Mouse (Mus musculus) left cerebral cortex, postnatal 10 days (tissue): ENCODE data around the gene Rpl13a. TPM values are rescaled to one million over a fixed set of nuclear protein-coding genes. Genes with fewer than 3 reads are reported as not detected.

ENCODE experiments used
- DNase-seq, 2 experiments: peaks; one replicate each; pipeline ENCODE4 v3.0.0; 2021 to 2022; ENCODE audit warnings: low spot score in 2 of 2, mixed read lengths in 1 of 2; ENCODE audit errors: extremely low spot score in 1 of 2
- intact Hi-C: fragments of 180-260 bp; cut with DNase I; formaldehyde crosslinking; loops from one replicate; pipeline ENCODE4 v1.15.1; 2025
- microRNA-seq: library from miRNA; unstranded; fragments of <30 nt; microRNA quantifications from one replicate; pipeline ENCODE4 v1.2.0, GENCODE M21; 2022
- total RNA-seq, 2 experiments: library from RNA; stranded (reverse); gene quantifications; 2 replicates each; pipeline ENCODE4 v1.2.3; 2021

Rpl13a gene
- total RNA-seq, 2 experiments from 2014 or later: 739 TPM

DNA sequence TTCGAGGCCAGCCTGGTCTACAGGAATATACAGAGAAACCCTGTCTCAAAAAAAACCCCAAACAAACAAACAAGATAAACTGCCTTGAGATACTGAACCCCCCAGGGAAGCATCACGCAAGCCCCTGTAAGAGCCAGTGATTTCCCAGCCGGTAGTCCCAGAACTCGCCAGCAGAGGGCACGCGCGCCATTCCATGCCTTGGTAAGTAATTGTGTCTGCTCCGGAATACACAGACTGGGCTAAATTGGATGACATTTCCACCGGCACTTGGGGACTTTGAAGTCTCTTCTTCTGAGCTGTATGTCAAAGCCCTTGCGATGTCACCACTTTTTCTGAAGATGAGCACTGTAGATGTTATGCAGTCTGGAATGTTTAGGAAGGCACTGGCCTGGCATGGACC is 48.7 kb downstream of the Rpl13a start:
- intact Hi-C loops: loop anchor here (5.0 kb wide), 2 partner anchors 47 to 117 kb away; partner anchors contain the start of gene Rpl13a
- peak; percentile 85 to 89 for DNase-seq

DNA sequence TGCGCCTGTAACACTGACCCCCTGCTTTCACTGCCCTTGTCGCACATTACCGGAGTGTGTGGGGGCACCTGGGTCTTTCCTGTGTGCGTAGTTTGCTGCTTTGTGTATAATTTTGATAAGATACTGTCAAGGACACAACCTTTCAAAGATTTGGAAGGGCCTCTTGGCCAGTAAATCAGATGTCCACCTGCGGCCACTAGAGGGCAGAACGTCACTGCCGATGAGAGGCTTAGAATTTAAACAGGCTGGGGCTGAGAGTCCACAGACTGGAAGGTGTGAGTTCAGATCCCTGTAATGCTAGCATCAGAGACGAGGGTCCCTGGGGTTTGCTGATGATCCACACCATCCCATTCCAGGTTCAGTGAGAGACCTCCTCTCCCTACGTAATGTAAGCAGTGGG is 50.0 kb downstream of the Rpl13a start:
- intact Hi-C loops: no loop called here

DNA sequence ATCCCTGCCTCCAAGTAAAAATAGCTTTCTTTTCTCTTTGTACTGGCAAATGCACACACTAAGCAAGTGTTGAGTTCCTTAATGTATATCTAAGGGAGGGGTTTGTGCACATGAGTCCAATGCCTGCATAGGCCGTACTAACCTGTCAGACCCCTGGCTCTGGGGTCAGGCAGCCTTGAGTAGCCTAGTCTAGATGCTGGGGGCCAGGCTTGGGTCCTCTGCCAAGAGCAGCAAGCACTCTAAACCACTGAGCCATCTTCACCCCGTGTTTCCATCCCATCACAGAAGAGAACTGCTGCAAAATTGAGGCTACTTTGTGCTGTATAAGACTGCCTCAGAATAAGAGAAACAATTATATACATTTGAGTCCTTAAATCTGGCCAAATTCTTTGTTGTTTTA is 50.7 kb downstream of the Rpl13a start:
- intact Hi-C loops: no loop called here
- DNase-seq: no peak

More for the DNA sequence above, 50.0 kb downstream of the Rpl13a start:
- peak in 1 of 2 experiments; percentile 80 for DNase-seq

DNA sequence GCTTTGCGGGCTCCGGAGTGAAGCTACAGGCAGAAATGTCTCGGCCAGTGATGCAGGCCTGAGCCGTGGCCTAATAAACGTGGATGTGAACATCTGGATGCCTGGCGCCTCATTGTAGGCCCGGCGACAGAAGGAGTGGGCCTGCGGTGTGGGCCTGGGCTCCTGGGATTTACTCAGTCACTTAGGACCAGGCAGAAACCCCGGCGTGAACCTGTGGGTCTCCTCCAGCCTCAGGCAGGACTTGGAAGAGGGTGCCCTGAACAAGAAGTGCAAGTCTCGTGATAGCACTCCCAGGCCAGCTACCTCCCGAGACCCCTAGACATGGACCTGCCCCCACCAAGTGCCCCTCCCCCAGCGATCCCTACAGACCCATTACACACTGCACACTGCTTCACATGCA is 51.2 kb downstream of the Rpl13a start:
- intact Hi-C loops: no loop called here
- DNase-seq: peak in 1 of 2 experiments; percentile 37

DNA sequence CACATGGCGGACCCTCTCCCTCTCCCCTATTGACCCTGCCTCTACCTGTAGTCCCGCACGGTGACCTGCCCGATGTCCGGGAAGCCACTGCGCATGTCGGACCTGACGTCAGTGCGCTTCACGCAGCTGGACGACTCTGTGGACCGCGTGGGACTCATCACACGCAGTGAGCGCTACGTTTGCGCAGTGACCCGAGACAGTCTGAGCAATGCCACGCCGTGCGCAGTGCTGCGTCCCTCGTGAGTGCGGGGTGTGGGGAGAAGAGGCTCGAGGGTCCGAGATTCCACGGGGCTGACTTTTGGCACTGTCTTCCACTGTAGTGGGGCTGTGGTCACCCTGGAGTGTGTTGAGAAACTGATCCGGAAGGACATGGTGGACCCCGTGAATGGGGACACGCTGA is 52.1 kb downstream of the Rpl13a start:
- DNase-seq: peak in 1 of 2 experiments; percentile 36
- intact Hi-C loops: no loop called here

Small RNA genes within 50 kb of the gene (microRNA-seq; reads per million reads assigned to microRNA genes)
- 736 reads per million, percentile 74 among the genes with 10 or more reads in this experiment for gene Mir150
- gene Mir5121: 29.0 reads per million, percentile 45 among the genes with 10 or more reads in this experiment
- gene Mir7055: 2.3 reads per million

Other genes with a start within 250 kb of the Rpl13a start
- gene Med25, start 236.0 kb downstream of the Rpl13a start, total RNA-seq: 100 to 1,000 TPM in 1 of 2 experiments, 10 to 100 TPM in 1; 98.0 to 110 TPM
- 10 to 100 TPM; 17.8 to 19.0 TPM for gene Fuz, start 232.7 kb downstream of the Rpl13a start, total RNA-seq
- gene Ap2a1, start 199.3 kb downstream of the Rpl13a start, total RNA-seq: 100 to 1,000 TPM; 356 to 358 TPM
- gene Tsks, start 185.6 kb downstream of the Rpl13a start, total RNA-seq: 1 to 10 TPM; 1.0 to 1.7 TPM
- gene Cpt1c, start 153.9 kb downstream of the Rpl13a start, total RNA-seq: 10 to 100 TPM; 93.4 to 95.5 TPM
- 100 to 1,000 TPM; 253 to 257 TPM for gene Prmt1, start 142.2 kb downstream of the Rpl13a start, total RNA-seq
- gene Irf3, start 131.1 kb downstream of the Rpl13a start, total RNA-seq: 10 to 100 TPM; 25.5 to 32.2 TPM
- 1 to 10 TPM; 3.8 to 5.1 TPM for gene Bcl2l12, start 130.0 kb downstream of the Rpl13a start, total RNA-seq
- gene Scaf1, start 112.4 kb downstream of the Rpl13a start, total RNA-seq: 100 to 1,000 TPM; 156 to 160 TPM
- gene Rras, start 110.8 kb downstream of the Rpl13a start, total RNA-seq: 1 to 10 TPM; 8.7 to 9.6 TPM
- gene Prr12, start 75.9 kb downstream of the Rpl13a start, total RNA-seq: 10 to 100 TPM; 67.4 to 68.0 TPM
- gene Nosip, start 66.3 kb downstream of the Rpl13a start, total RNA-seq: 10 to 100 TPM; 50.1 to 52.3 TPM
- gene Prrg2, start 66.1 kb downstream of the Rpl13a start, total RNA-seq: 1 to 10 TPM; 5.3 to 9.0 TPM
- 1 to 10 TPM; 6.4 to 7.5 TPM for gene Rcn3, start 36.5 kb downstream of the Rpl13a start, total RNA-seq
- gene Fcgrt, start 24.9 kb downstream of the Rpl13a start, total RNA-seq: 10 to 100 TPM; 16.5 to 18.7 TPM
- 100 to 1,000 TPM; 482 to 530 TPM for gene Rps11, start 4.3 kb downstream of the Rpl13a start, total RNA-seq
- not detected for gene Gm45713, start 7.5 kb upstream of the Rpl13a start, total RNA-seq
- gene Flt3l, start 7.7 kb upstream of the Rpl13a start, total RNA-seq: 1 to 10 TPM; 2.7 to 3.3 TPM
- gene Pih1d1, start 25.5 kb upstream of the Rpl13a start, total RNA-seq: 10 to 100 TPM; 60.0 to 66.7 TPM
- gene Aldh16a1, start 25.8 kb upstream of the Rpl13a start, total RNA-seq: 10 to 100 TPM; 13.3 to 16.7 TPM
- 1,000 to 10,000 TPM; 1,057 to 1,070 TPM for gene Slc17a7, start 35.2 kb upstream of the Rpl13a start, total RNA-seq
- gene Gfy, start 50.8 kb upstream of the Rpl13a start, total RNA-seq: under 1 TPM in 1 of 2 experiments, not detected in 1; 0.17 TPM
- not detected for gene Pth2, start 52.2 kb upstream of the Rpl13a start, total RNA-seq
- 1 to 10 TPM; 2.0 to 2.3 TPM for gene Ccdc155, start 76.1 kb upstream of the Rpl13a start, total RNA-seq
- 10 to 100 TPM; 16.3 to 18.7 TPM for gene Dkkl1, start 83.4 kb upstream of the Rpl13a start, total RNA-seq
- 1 to 10 TPM; 6.6 to 6.8 TPM for gene Tead2, start 87.0 kb upstream of the Rpl13a start, total RNA-seq
- gene Cd37, start 110.4 kb upstream of the Rpl13a start, total RNA-seq: 1 to 10 TPM; 4.1 to 4.3 TPM
- 1 to 10 TPM; 1.4 to 1.7 TPM for gene Slc6a16, start 112.3 kb upstream of the Rpl13a start, total RNA-seq
- gene Slc6a21, start 148.8 kb upstream of the Rpl13a start, total RNA-seq: under 1 TPM; 0.41 to 0.60 TPM
- gene Trpm4, start 205.0 kb upstream of the Rpl13a start, total RNA-seq: 10 to 100 TPM; 20.5 to 32.2 TPM
- gene Hrc, start 206.5 kb upstream of the Rpl13a start, total RNA-seq: 1 to 10 TPM in 1 of 2 experiments, under 1 TPM in 1; 0.99 to 1.3 TPM
- 100 to 1,000 TPM; 142 to 147 TPM for gene Ppfia3, start 238.3 kb upstream of the Rpl13a start, total RNA-seq
- gene Lin7b, start 241.8 kb upstream of the Rpl13a start, total RNA-seq: 100 to 1,000 TPM; 176 to 192 TPM